Mouse (Mus musculus) liver, embryonic 15.5 days (tissue): ENCODE results near the gene Fndc5. TPM values are rescaled to one million over a fixed set of nuclear protein-coding genes. Genes with fewer than 3 reads are reported as not detected.

Experiments
- ATAC-seq: fragments of 200-750 bp; cut with Nextera tagmentation; 2 replicates; pipeline ENCODE4 v1.8.0; 2017; ENCODE audit warnings: moderate number of reproducible peaks, mild to moderate bottlenecking, moderate library complexity; ENCODE audit not compliant: insufficient read depth
- H3K27ac ChIP-seq: fragments of 300-500 bp; sonication (generic); replicated peaks from 2 replicates; pipeline ENCODE4 v1.5.1; 2015; ENCODE audit warnings: mild to moderate bottlenecking, inconsistent platforms
- H3K27me3 ChIP-seq: fragments of 300-500 bp; sonication (generic); 2 replicates; pipeline ENCODE4 v1.6.1; 2015; ENCODE audit warnings: mild to moderate bottlenecking, inconsistent platforms
- H3K36me3 ChIP-seq: fragments of 300-500 bp; sonication (generic); replicated peaks from 2 replicates; pipeline ENCODE4 v1.6.1; 2015; ENCODE audit warnings: moderate library complexity, mild to moderate bottlenecking, inconsistent platforms
- H3K4me1 ChIP-seq: fragments of 300-500 bp; sonication (generic); replicated peaks from 2 replicates; pipeline ENCODE4 v1.6.1; 2015; ENCODE audit warnings: inconsistent platforms
- H3K4me2 ChIP-seq: fragments of 300-500 bp; sonication (generic); 2 replicates; pipeline ENCODE4 v1.6.1; 2015; ENCODE audit warnings: moderate library complexity, mild to moderate bottlenecking, inconsistent platforms
- H3K4me3 ChIP-seq: fragments of 300-500 bp; sonication (generic); replicated peaks from 2 replicates; pipeline ENCODE4 v1.5.1; 2015; ENCODE audit warnings: mild to moderate bottlenecking, inconsistent platforms
- H3K9ac ChIP-seq: fragments of 300-500 bp; sonication (generic); 2 replicates; pipeline ENCODE4 v1.6.1; 2015; ENCODE audit warnings: moderate library complexity, mild to moderate bottlenecking, inconsistent platforms
- H3K9me3 ChIP-seq: fragments of 300-500 bp; sonication (generic); replicated peaks from 2 replicates; pipeline ENCODE4 v1.6.1; 2016; ENCODE audit warnings: inconsistent platforms
- WGBS: fragments of 180-500 bp; shearing (Covaris S2); methylation state at CpG from one replicate; pipeline ENCODE4 v1.1.7; 2015; ENCODE audit warnings: mixed read lengths; ENCODE audit not compliant: insufficient replicate concordance; 5-methylcytosine and 5-hydroxymethylcytosine counted together
- polyA plus RNA-seq: library from polyadenylated mRNA; unstranded; fragments of >200 nt; fragmentation: Nextera tagmentation; extraction: Ambion mirVana; gene quantifications from 2 replicates; pipeline ENCODE4 v1.2.1, GENCODE M21; 2015

Gene Fndc5
- polyA plus RNA-seq, 1 experiment from 2014 or later, result 1.0 TPM

- H3K27me3 ChIP-seq, result peaks cover 52% of the 10 kb centered on the region
- H3K4me2 ChIP-seq, result no peak overlapping the region
- WGBS, result 64% methylated on average over 13 of the region's 13 CpGs
- no peaks in the 10 kb centered on the region for H3K36me3 ChIP-seq
- ATAC-seq, result no peak
- H3K4me1 ChIP-seq, result no peaks in the 10 kb centered on the region; the same call in 1 of the 2 replicates
- H3K4me3 ChIP-seq, result no peak overlapping the region
- H3K9me3 ChIP-seq, result no peaks in the 10 kb centered on the region
- no peak overlapping the region for H3K9ac ChIP-seq
- no peak overlapping the region for H3K27ac ChIP-seq
Observed at GRCm38 (mm10) chr4:129112231-129112630, 24.6 kb upstream of the Fndc5 start.

GRCm38 (mm10) chr4:129113083-129113988 lies 23.5 kb upstream of the Fndc5 start:
- ATAC-seq, result peak; percentile 54; the same call in 1 of the 2 replicates
- Histone ChIP-seq H3K27me3 (peaks cover 51% of the 10 kb centered on the region), H3K4me2 (no peak overlapping the region), H3K4me1 (no peaks in the 10 kb centered on the region; the same call in 1 of the 2 replicates), H3K4me3 (no peak overlapping the region), H3K36me3 (no peaks in the 10 kb centered on the region), H3K9me3 (no peaks in the 10 kb centered on the region), H3K9ac (no peak overlapping the region), H3K27ac (no peak overlapping the region)
- WGBS, result 28% methylated on average over 28 of the region's 28 CpGs

- Histone ChIP-seq H3K4me1 (peaks cover 9% of the 10 kb centered on the region), H3K9ac (no peak overlapping the region), H3K4me2 (no peak overlapping the region), H3K9me3 (no peaks in the 10 kb centered on the region), H3K27ac (no peak overlapping the region), H3K27me3 (peaks cover 76% of the 10 kb centered on the region), H3K36me3 (no peaks in the 10 kb centered on the region), H3K4me3 (no peak overlapping the region)
- WGBS, result 72% methylated on average over 8 of the region's 8 CpGs
- ATAC-seq, result no peak
Observed at GRCm38 (mm10) chr4:129116703-129117102, 20.1 kb upstream of the Fndc5 start.

- H3K9me3 ChIP-seq, result no peaks in the 10 kb centered on the region
- no peak overlapping the region for H3K27ac ChIP-seq
- H3K4me1 ChIP-seq, result peaks cover 9% of the 10 kb centered on the region
- ATAC-seq, result no peak
- H3K9ac ChIP-seq, result no peak overlapping the region
- no peak overlapping the region for H3K4me3 ChIP-seq
- peaks cover 84% of the 10 kb centered on the region for H3K27me3 ChIP-seq
- no peaks in the 10 kb centered on the region for H3K36me3 ChIP-seq
- H3K4me2 ChIP-seq, result no peak overlapping the region
- 75% methylated on average over 14 of the region's 14 CpGs for WGBS
Observed at GRCm38 (mm10) chr4:129117720-129118510, 18.9 kb upstream of the Fndc5 start.

- no peak for ATAC-seq
- WGBS, result 64% methylated on average over 10 of the region's 10 CpGs
- peaks cover 88% of the 10 kb centered on the region for H3K27me3 ChIP-seq
Observed at GRCm38 (mm10) chr4:129119708-129120107, 17.1 kb upstream of the Fndc5 start.

GRCm38 (mm10) chr4:129120520-129121445 lies 16.0 kb upstream of the Fndc5 start:
- no peak overlapping the region for H3K9ac ChIP-seq
- peaks cover 88% of the 10 kb centered on the region for H3K27me3 ChIP-seq
- H3K4me3 ChIP-seq, result peak overlapping the region; percentile 39
- no peak for ATAC-seq
- peak overlapping the region; percentile 63 for H3K4me2 ChIP-seq
- H3K36me3 ChIP-seq, result no peaks in the 10 kb centered on the region
- H3K4me1 ChIP-seq, result peaks cover 18% of the 10 kb centered on the region
- H3K9me3 ChIP-seq, result no peaks in the 10 kb centered on the region
- 3% methylated on average over 59 of the region's 59 CpGs for WGBS
- H3K27ac ChIP-seq, result no peak overlapping the region

More at GRCm38 (mm10) chr4:129119708-129120107, 17.1 kb upstream of the Fndc5 start:
- Histone ChIP-seq H3K9ac (no peak overlapping the region), H3K4me1 (peaks cover 9% of the 10 kb centered on the region), H3K4me2 (no peak overlapping the region), H3K4me3 (no peak overlapping the region), H3K27ac (no peak overlapping the region), H3K9me3 (no peaks in the 10 kb centered on the region), H3K36me3 (no peaks in the 10 kb centered on the region)

- Histone ChIP-seq H3K36me3 (no peaks in the 10 kb centered on the region), H3K27me3 (peaks cover 92% of the 10 kb centered on the region), H3K27ac (no peak within 1 kb of the TSS), H3K4me1 (peaks cover 19% of the 10 kb centered on the region), H3K9ac (no peak within 1 kb of the TSS), H3K9me3 (no peaks in the 10 kb centered on the region), H3K4me3 (peak within 1 kb of the TSS; percentile 39), H3K4me2 (peak within 1 kb of the TSS; percentile 63)
- WGBS, result 8% methylated on average over 17 of the region's 17 CpGs
- ATAC-seq, result no peak
Observed at GRCm38 (mm10) chr4:129121569-129122086, 15.2 kb upstream of the Fndc5 start, which contains the start of gene Hpca. Gene Hpca (minus strand): TSS chr4:129122036.

- Histone ChIP-seq H3K4me1 (peaks cover 19% of the 10 kb centered on the region), H3K4me3 (no peak overlapping the region), H3K27ac (no peak overlapping the region), H3K9ac (no peak overlapping the region), H3K27me3 (peaks cover 97% of the 10 kb centered on the region), H3K36me3 (no peaks in the 10 kb centered on the region), H3K4me2 (no peak overlapping the region), H3K9me3 (no peaks in the 10 kb centered on the region)
- ATAC-seq, result no peak
- 34% methylated on average over 9 of the region's 9 CpGs for WGBS
Observed at GRCm38 (mm10) chr4:129122107-129122506, 14.7 kb upstream of the Fndc5 start.

- Histone ChIP-seq H3K36me3 (no peaks in the 10 kb centered on the region), H3K27ac (no peak overlapping the region), H3K4me3 (no peak overlapping the region), H3K4me2 (no peak overlapping the region), H3K27me3 (peaks cover 96% of the 10 kb centered on the region), H3K9me3 (no peaks in the 10 kb centered on the region), H3K4me1 (peaks cover 19% of the 10 kb centered on the region), H3K9ac (no peak overlapping the region)
- 11% methylated on average over 8 of the region's 8 CpGs for WGBS
- ATAC-seq, result no peak
Observed at GRCm38 (mm10) chr4:129122719-129123118, 14.1 kb upstream of the Fndc5 start.

- ATAC-seq, result no peak
- Histone ChIP-seq H3K9ac (no peak overlapping the region), H3K9me3 (no peaks in the 10 kb centered on the region), H3K4me3 (no peak overlapping the region), H3K4me2 (no peak overlapping the region), H3K4me1 (peaks cover 23% of the 10 kb centered on the region), H3K27me3 (peaks cover 97% of the 10 kb centered on the region), H3K36me3 (no peaks in the 10 kb centered on the region), H3K27ac (no peak overlapping the region)
- 7% methylated on average over 13 of the region's 13 CpGs for WGBS
Observed at GRCm38 (mm10) chr4:129124652-129125146, 12.1 kb upstream of the Fndc5 start.
